15 mouse cellular contexts compared by ENCODE assay signal in the genomic region with DNA sequence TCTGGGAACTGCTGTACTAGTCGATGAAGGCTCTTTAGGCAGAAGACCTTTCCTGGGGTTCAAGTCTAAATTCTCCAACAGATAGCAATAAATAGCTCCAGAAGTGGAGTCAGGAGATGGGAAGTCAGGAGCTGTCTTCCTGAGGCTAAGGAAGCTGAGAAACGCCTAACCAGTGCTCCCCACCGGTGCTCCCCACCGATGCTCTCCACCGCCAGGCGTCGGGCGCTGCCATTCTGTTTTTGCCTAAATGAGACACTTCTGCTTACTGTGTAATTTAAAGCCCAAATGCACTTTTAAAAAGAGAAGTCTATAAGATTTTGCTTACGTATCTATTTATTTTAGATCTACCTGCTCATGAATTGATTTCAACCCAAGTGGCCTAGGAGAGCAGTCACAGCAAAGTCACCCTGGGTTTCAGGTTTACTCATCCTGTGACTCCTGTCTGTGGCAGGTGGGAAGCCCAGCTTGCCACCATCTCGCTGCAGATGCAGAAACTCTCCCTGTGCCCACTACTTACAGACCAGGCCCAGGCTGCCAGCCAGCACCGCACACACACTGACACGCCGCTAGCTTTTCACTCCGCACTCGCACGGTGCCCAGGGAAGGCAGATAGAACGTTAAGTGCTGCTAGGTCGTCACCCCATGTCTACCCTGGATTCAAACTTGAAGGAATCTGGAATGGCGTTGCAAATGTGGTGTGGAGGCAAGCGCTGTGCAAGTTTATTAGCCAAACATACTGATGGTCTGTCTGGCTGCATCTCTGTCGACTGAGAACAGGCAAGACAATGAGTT.
"Had no signal": no experiment of that assay in that cellular context is flagged by ENCODE, and none has a peak within 500 bp of the region (broad histone marks: within the 10 kb centered on the region; RNA-seq: fewer than 3 reads in every experiment).

No protein-coding gene starts in this region.

- H3K4me3 ChIP-seq: neural tube, embryonic 15.5 days; stomach, embryonic 15.5 days had no signal

- H3K9ac ChIP-seq: neural tube, embryonic 15.5 days; stomach, embryonic 15.5 days had no signal

- DNase-seq: retina, postnatal 1 day; right cerebral cortex, adult 18-20 months; right cerebral cortex, postnatal 14 days; right cerebral cortex, postnatal 25 days; right cerebral cortex, postnatal 4 days; spleen, adult 18-20 months; thymus, adult 18-20 months; thymus, adult 2 months; thymus, postnatal 14 days; thymus, postnatal 25 days; thymus, postnatal 36 days; thymus, postnatal 4 days had no signal

- H3K27me3 ChIP-seq: neural tube, embryonic 15.5 days had no signal

- H3K27ac ChIP-seq: neural tube, embryonic 15.5 days; stomach, embryonic 15.5 days; stomach, postnatal 0 days had no signal

- H3K9me3 ChIP-seq: neural tube, embryonic 15.5 days; stomach, embryonic 15.5 days had no signal

- H3K4me2 ChIP-seq: neural tube, embryonic 15.5 days; stomach, embryonic 15.5 days had no signal

- H3K36me3 ChIP-seq: stomach, embryonic 15.5 days had no signal
